Mouse (Mus musculus) testis, adult 2 months (tissue): Measurements from ENCODE around the gene Nelfa. TPM values are rescaled to one million over a fixed set of nuclear protein-coding genes. Genes with fewer than 3 reads are reported as not detected.

Source experiments
- H3K27ac ChIP-seq: fragments of 200-500 bp; 2 replicates; pipeline ENCODE4 v1.5.1; 2012; ENCODE audit warnings: low read depth, low read length; ENCODE audit not compliant: control insufficient read depth, insufficient read depth
- H3K27me3 ChIP-seq: fragments of 200-500 bp; 2 replicates; pipeline ENCODE4 v1.6.1; 2012; ENCODE audit warnings: mild to moderate bottlenecking, low read length, moderate library complexity; ENCODE audit not compliant: control insufficient read depth, insufficient read depth
- H3K36me3 ChIP-seq: fragments of 200-500 bp; 2 replicates; pipeline ENCODE4 v1.6.1; 2012; ENCODE audit warnings: mild to moderate bottlenecking, low read length; ENCODE audit not compliant: control insufficient read depth, insufficient read depth
- H3K4me1 ChIP-seq: fragments of 200-500 bp; 2 replicates; pipeline ENCODE4 v1.6.1; 2012; ENCODE audit warnings: low read length; ENCODE audit not compliant: control insufficient read depth, insufficient read depth
- H3K4me3 ChIP-seq: fragments of 200-500 bp; 2 replicates; pipeline ENCODE4 v1.5.1; 2012; ENCODE audit warnings: low read depth, mild to moderate bottlenecking, low read length, moderate library complexity, mixed read lengths; ENCODE audit not compliant: control insufficient read depth
- CTCF ChIP-seq: fragments of 200-500 bp; IDR thresholded peaks from 2 replicates; pipeline ENCODE4 v1.5.1; 2012; ENCODE audit warnings: low read depth, mild to moderate bottlenecking, inconsistent platforms, low read length, moderate library complexity; ENCODE audit not compliant: control insufficient read depth, insufficient read depth, insufficient replicate concordance
- POLR2A ChIP-seq: fragments of 200-500 bp; IDR thresholded peaks from 2 replicates; pipeline ENCODE4 v1.6.1; 2012; ENCODE audit warnings: low read depth, mild to moderate bottlenecking, inconsistent platforms, low read length, moderate library complexity; ENCODE audit not compliant: control insufficient read depth
- polyA plus RNA-seq: library from polyadenylated mRNA; depleted of rRNA; stranded (reverse); fragments of >200 nt; gene quantifications from 2 replicates; pipeline ENCODE4 v1.2.3, GENCODE M21; 2012

Gene Nelfa
- polyA plus RNA-seq, 1 experiment = 33.4 TPM

- H3K27ac ChIP-seq = no peak overlapping the region
- no peaks in the 10 kb centered on the region for H3K4me1 ChIP-seq
- H3K4me3 ChIP-seq = no peak overlapping the region
- H3K36me3 ChIP-seq = no peaks in the 10 kb centered on the region; the same call in 1 of the 2 replicates
- TF ChIP-seq CTCF = no peak
- TF ChIP-seq POLR2A = no peak
- no peaks in the 10 kb centered on the region for H3K27me3 ChIP-seq
Observed at GRCm38 (mm10) chr5:33900101-33900500, 36.1 kb downstream of the Nelfa start.

GRCm38 (mm10) chr5:33899245-33899644 is 37.0 kb downstream of the Nelfa start:
- no peak overlapping the region for H3K4me3 ChIP-seq
- no peaks in the 10 kb centered on the region; the same call in 1 of the 2 replicates for H3K36me3 ChIP-seq
- no peak for TF ChIP-seq POLR2A
- no peak for TF ChIP-seq CTCF
- no peak overlapping the region for H3K27ac ChIP-seq
- no peaks in the 10 kb centered on the region for H3K27me3 ChIP-seq
- no peaks in the 10 kb centered on the region for H3K4me1 ChIP-seq

- Histone ChIP-seq H3K4me3 (no peak overlapping the region), H3K27me3 (no peaks in the 10 kb centered on the region), H3K27ac (no peak overlapping the region), H3K36me3 (no peaks in the 10 kb centered on the region; the same call in 1 of the 2 replicates), H3K4me1 (no peaks in the 10 kb centered on the region)
- no peak for TF ChIP-seq CTCF
- TF ChIP-seq POLR2A = no peak
Observed at GRCm38 (mm10) chr5:33898671-33899070, 37.5 kb downstream of the Nelfa start.

GRCm38 (mm10) chr5:33897158-33897557 is 39.1 kb downstream of the Nelfa start:
- H3K4me1 ChIP-seq = no peaks in the 10 kb centered on the region
- H3K27ac ChIP-seq = no peak overlapping the region
- TF ChIP-seq POLR2A (no peak), CTCF (no peak)
- no peak overlapping the region for H3K4me3 ChIP-seq
- H3K27me3 ChIP-seq = no peaks in the 10 kb centered on the region
- H3K36me3 ChIP-seq = no peaks in the 10 kb centered on the region; the same call in 1 of the 2 replicates

GRCm38 (mm10) chr5:33895116-33895515 is 41.1 kb downstream of the Nelfa start:
- H3K27me3 ChIP-seq = no peaks in the 10 kb centered on the region
- TF ChIP-seq CTCF = no peak
- no peak overlapping the region for H3K4me3 ChIP-seq
- H3K4me1 ChIP-seq = no peaks in the 10 kb centered on the region
- no peak overlapping the region for H3K27ac ChIP-seq
- H3K36me3 ChIP-seq = no peaks in the 10 kb centered on the region; the same call in 1 of the 2 replicates

GRCm38 (mm10) chr5:33893406-33893805 is 42.8 kb downstream of the Nelfa start:
- peaks cover 1% of the 10 kb centered on the region for H3K36me3 ChIP-seq
- no peak overlapping the region for H3K27ac ChIP-seq
- TF ChIP-seq POLR2A (no peak), CTCF (no peak)
- H3K4me1 ChIP-seq = no peaks in the 10 kb centered on the region
- no peaks in the 10 kb centered on the region for H3K27me3 ChIP-seq
- H3K4me3 ChIP-seq = no peak overlapping the region

- TF ChIP-seq CTCF = no peak
- no peak for TF ChIP-seq POLR2A
- Histone ChIP-seq H3K27ac (no peak overlapping the region), H3K4me3 (peak overlapping the region; percentile 54), H3K27me3 (no peaks in the 10 kb centered on the region), H3K4me1 (no peaks in the 10 kb centered on the region), H3K36me3 (peaks cover 8% of the 10 kb centered on the region)
Observed at GRCm38 (mm10) chr5:33881118-33881517, 55.1 kb downstream of the Nelfa start.

- Histone ChIP-seq H3K4me1 (no peaks in the 10 kb centered on the region), H3K27me3 (no peaks in the 10 kb centered on the region), H3K27ac (no peak overlapping the region), H3K36me3 (peaks cover 5% of the 10 kb centered on the region), H3K4me3 (no peak overlapping the region)
- TF ChIP-seq CTCF (no peak), POLR2A (no peak)
Observed at GRCm38 (mm10) chr5:33875472-33875871, 60.7 kb downstream of the Nelfa start.
